Mouse (Mus musculus) lung, embryonic 14.5 days (tissue): Measurements from ENCODE around the gene 9830107B12Rik. TPM values are rescaled to one million over a fixed set of nuclear protein-coding genes. Genes with fewer than 3 reads are reported as not detected.

ENCODE experiments used
- ATAC-seq: fragments of 200-750 bp; cut with Nextera tagmentation; 2 replicates; pipeline ENCODE4 v1.8.0; 2017; ENCODE audit warnings: mild to moderate bottlenecking, moderate TSS enrichment, moderate library complexity; ENCODE audit not compliant: insufficient read depth
- DNase-seq: peaks from one replicate; pipeline ENCODE4 v3.0.0-alpha.2; 2015
- H3K27ac ChIP-seq: fragments of 300-500 bp; sonication (generic); 2 replicates; pipeline ENCODE4 v1.5.1; 2014; ENCODE audit warnings: low read depth, mild to moderate bottlenecking, moderate library complexity
- H3K27me3 ChIP-seq: fragments of 300-500 bp; sonication (generic); 2 replicates; pipeline ENCODE4 v1.6.1; 2014; ENCODE audit warnings: low read length, control low read depth; ENCODE audit not compliant: insufficient read depth
- H3K36me3 ChIP-seq: fragments of 300-500 bp; sonication (generic); 2 replicates; pipeline ENCODE4 v1.6.1; 2014; ENCODE audit warnings: control low read depth; ENCODE audit not compliant: insufficient read depth
- H3K4me1 ChIP-seq: fragments of 300-500 bp; sonication (generic); 2 replicates; pipeline ENCODE4 v1.6.1; 2014; ENCODE audit warnings: antibody characterized with exemption, control low read depth; ENCODE audit not compliant: insufficient read depth
- H3K4me2 ChIP-seq: fragments of 300-500 bp; sonication (generic); 2 replicates; pipeline ENCODE4 v1.6.1; 2014; ENCODE audit warnings: mild to moderate bottlenecking
- H3K4me3 ChIP-seq: fragments of 300-500 bp; sonication (generic); 2 replicates; pipeline ENCODE4 v1.5.1; 2014; ENCODE audit warnings: low read depth, low read length
- H3K9ac ChIP-seq: fragments of 300-500 bp; sonication (generic); 2 replicates; pipeline ENCODE4 v1.6.1; 2014
- H3K9me3 ChIP-seq: fragments of 300-500 bp; sonication (generic); 2 replicates; pipeline ENCODE4 v1.6.1; 2016; ENCODE audit warnings: low read depth, low read length, control low read depth
- CTCF ChIP-seq: IDR thresholded peaks from 2 replicates; pipeline ENCODE4 v1.5.1; 2016; ENCODE audit warnings: antibody characterized with exemption, low read depth
- WGBS: fragments of 180-500 bp; shearing (Covaris S2); extraction: QIAGEN DNeasy Blood & Tissue Kit; methylation state at CpG from one replicate; pipeline ENCODE4 v1.1.7; 2014; 5-methylcytosine and 5-hydroxymethylcytosine counted together
- polyA plus RNA-seq: library from polyadenylated mRNA; unstranded; fragments of >200 nt; fragmentation: Nextera tagmentation; extraction: Ambion mirVana; gene quantifications from 2 replicates; pipeline ENCODE4 v1.2.1, GENCODE M21; 2014

Gene 9830107B12Rik
- polyA plus RNA-seq, 1 experiment from 2014 or later: not detected

DNA sequence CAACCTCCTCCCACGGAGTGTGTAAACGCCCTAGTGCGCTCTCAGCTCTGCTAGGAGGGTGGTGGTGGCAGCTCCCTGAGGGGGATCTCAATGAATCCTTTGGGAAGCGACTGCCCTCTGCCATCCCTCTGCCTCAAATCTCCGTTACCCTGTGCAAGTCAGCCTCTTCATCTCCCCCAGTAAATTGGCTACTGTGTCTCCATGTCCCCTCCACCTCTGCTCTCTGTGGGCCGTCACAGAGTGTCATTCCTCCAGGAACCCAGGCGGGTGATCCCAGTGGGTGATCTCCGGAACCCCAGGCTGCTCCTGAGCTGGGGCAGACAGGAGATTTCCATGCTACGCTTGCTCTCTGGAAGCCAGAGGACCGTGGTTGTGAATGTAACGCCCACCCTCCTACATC, 46.8 kb downstream of the 9830107B12Rik start:
- 39% methylated on average over 11 of the region's 11 CpGs for WGBS
- no peak overlapping the region for H3K27ac ChIP-seq
- H3K36me3 ChIP-seq: no peaks in the 10 kb centered on the region
- ATAC-seq: no peak
- 0 out of 2 replicates have a peak overlapping the region, but pooled peaks have one; percentile 34 for H3K4me3 ChIP-seq
- H3K27me3 ChIP-seq: peaks cover 47% of the 10 kb centered on the region
- H3K9ac ChIP-seq: no peak overlapping the region
- H3K4me1 ChIP-seq: peaks cover 24% of the 10 kb centered on the region
- no peak for TF ChIP-seq CTCF
- no peaks in the 10 kb centered on the region for H3K9me3 ChIP-seq
- H3K4me2 ChIP-seq: peak overlapping the region; percentile 81
- no peak for DNase-seq

DNA sequence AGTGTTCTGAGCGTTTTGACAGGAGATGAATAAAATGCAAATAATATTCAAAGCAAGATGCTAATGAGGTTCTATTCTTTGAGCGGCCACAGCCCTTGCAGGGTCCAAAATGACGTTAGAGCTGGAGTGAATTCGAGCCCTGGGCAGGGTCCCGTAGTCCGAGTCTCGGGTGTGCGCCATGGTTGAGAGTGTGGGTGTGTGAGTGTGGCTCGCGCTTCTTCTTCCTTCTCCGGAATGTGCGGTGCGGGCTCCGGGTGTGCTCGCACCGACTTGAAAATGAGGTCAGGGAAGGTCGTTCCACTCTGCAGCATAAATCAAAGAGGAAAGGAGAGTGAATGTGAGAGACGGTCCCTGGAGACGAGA, 47.6 kb downstream of the 9830107B12Rik start:
- Histone ChIP-seq H3K36me3 (no peaks in the 10 kb centered on the region), H3K4me2 (peak overlapping the region; percentile 81), H3K9ac (no peak overlapping the region), H3K9me3 (no peaks in the 10 kb centered on the region), H3K27ac (no peak overlapping the region), H3K4me3 (peak overlapping the region; percentile 34; the same call in 1 of the 2 replicates), H3K27me3 (peaks cover 49% of the 10 kb centered on the region), H3K4me1 (peaks cover 24% of the 10 kb centered on the region)
- ATAC-seq: no peak
- peak; percentile 44 for DNase-seq
- 2% methylated on average over 19 of the region's 19 CpGs for WGBS
- TF ChIP-seq CTCF: no peak

GRCm38 (mm10) chr17:48097743-48098527, 48.1 kb downstream of the 9830107B12Rik start:
- H3K9ac ChIP-seq: peak overlapping the region; percentile 48
- peaks cover 49% of the 10 kb centered on the region for H3K27me3 ChIP-seq
- H3K4me3 ChIP-seq: peak overlapping the region; percentile 34
- no peaks in the 10 kb centered on the region for H3K9me3 ChIP-seq
- ATAC-seq (peak; percentile 9; the same call in 1 of the 2 replicates), DNase-seq (peak; percentile 51)
- H3K36me3 ChIP-seq: no peaks in the 10 kb centered on the region
- WGBS: 1% methylated on average over 43 of the region's 43 CpGs
- H3K27ac ChIP-seq: no peak overlapping the region
- peaks cover 24% of the 10 kb centered on the region for H3K4me1 ChIP-seq
- TF ChIP-seq CTCF: no peak
- H3K4me2 ChIP-seq: peak overlapping the region; percentile 81

DNA sequence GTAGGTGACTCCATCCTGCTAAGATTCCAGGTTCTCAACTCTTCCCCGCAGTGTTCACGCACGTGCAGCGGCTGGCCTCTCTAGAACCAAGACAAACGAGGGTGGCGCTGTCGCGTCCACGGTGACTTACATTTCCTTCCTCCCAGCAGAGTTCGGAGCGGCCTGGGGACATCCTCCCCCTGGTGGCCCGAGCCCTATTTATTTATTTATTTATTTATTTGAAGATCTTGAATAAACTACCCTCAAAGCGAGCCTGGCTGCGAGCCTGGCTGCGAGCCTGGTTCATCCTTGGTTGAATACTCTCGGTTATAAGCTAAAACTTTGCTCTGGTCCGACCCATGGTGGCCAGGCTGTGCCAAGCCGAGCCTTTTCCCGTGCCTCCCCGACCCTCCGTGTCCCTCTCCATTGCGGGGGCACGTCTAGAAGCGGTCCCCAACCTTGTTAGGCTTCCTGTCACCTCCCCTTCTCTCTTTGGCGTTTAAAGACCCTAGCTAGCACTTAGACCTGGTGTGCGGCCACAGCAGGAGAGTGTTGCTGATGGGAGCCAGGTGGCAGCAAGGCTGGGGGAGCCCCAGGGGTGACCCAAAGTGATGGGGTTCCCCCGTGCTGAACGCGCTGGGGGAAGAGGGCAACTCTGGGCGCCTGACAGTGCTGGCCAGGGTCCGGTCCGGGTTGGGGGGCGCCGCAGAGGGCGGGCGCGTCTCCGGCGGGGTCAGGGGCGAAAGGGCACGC, 48.9 kb downstream of the 9830107B12Rik start:
- TF ChIP-seq CTCF: peak; percentile 79
- ATAC-seq (peak; percentile 57), DNase-seq (peak; percentile 89)
- no peak overlapping the region for H3K27ac ChIP-seq
- H3K4me1 ChIP-seq: peaks cover 24% of the 10 kb centered on the region
- no peaks in the 10 kb centered on the region for H3K36me3 ChIP-seq
- 1% methylated on average over 39 of the region's 41 CpGs for WGBS
- H3K4me3 ChIP-seq: peak overlapping the region; percentile 34
- H3K9ac ChIP-seq: peak overlapping the region; percentile 48; the same call in 1 of the 2 replicates
- no peaks in the 10 kb centered on the region for H3K9me3 ChIP-seq
- peaks cover 49% of the 10 kb centered on the region for H3K27me3 ChIP-seq
- peak overlapping the region; percentile 81 for H3K4me2 ChIP-seq

- DNase-seq: no peak
Measured at GRCm38 (mm10) chr17:48096321-48096720, 49.7 kb downstream of the 9830107B12Rik start.

DNA sequence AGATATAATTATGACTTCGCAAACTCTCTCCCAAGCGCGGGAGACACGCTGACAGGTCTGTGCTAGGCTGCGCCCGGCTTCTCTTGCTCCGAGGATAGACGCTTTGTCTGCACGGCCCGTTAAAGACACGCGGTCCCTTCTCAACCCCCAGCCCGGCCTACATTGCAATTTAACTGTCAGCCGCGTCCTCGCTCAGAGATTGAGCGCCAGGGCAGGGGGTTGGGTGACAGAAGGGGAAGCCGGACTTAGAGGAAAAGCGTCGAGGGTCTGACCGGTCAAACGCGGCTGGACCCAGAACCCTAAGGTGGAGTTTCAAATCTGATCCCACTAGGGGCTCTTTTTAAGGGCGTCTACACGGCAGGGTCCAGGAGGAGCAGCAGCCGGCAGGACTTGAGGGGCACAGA, 50.3 kb downstream of the 9830107B12Rik start:
- no peak overlapping the region for H3K27ac ChIP-seq
- 2% methylated on average over 26 of the region's 26 CpGs for WGBS
- H3K36me3 ChIP-seq: no peaks in the 10 kb centered on the region
- H3K27me3 ChIP-seq: peaks cover 49% of the 10 kb centered on the region
- H3K9ac ChIP-seq: no peak overlapping the region
- H3K4me1 ChIP-seq: peaks cover 24% of the 10 kb centered on the region
- peak; percentile 53 for DNase-seq
- H3K9me3 ChIP-seq: no peaks in the 10 kb centered on the region
- no peak for TF ChIP-seq CTCF
- peak overlapping the region; percentile 16; the same call in 1 of the 2 replicates for H3K4me3 ChIP-seq
- no peak for ATAC-seq
- H3K4me2 ChIP-seq: peak overlapping the region; percentile 81

More at GRCm38 (mm10) chr17:48096321-48096720, 49.7 kb downstream of the 9830107B12Rik start:
- H3K4me2 ChIP-seq: peak overlapping the region; percentile 81
- H3K4me1 ChIP-seq: peaks cover 24% of the 10 kb centered on the region
- H3K27ac ChIP-seq: no peak overlapping the region
- H3K36me3 ChIP-seq: no peaks in the 10 kb centered on the region
- peaks cover 49% of the 10 kb centered on the region for H3K27me3 ChIP-seq
- no peaks in the 10 kb centered on the region for H3K9me3 ChIP-seq
- TF ChIP-seq CTCF: no peak
- H3K9ac ChIP-seq: no peak overlapping the region
- no peak for ATAC-seq
- peak overlapping the region; percentile 34 for H3K4me3 ChIP-seq
- 20% methylated on average over 17 of the region's 17 CpGs for WGBS
